Mouse (Mus musculus) limb, embryonic 15.5 days (tissue): ENCODE measurements around the gene Tha1. TPM values are rescaled to one million over a fixed set of nuclear protein-coding genes. Genes with fewer than 3 reads are reported as not detected.
A peak's percentile ranks its signal among the peaks of the same experiment; 100 is the strongest.

Source experiments
- ATAC-seq: fragments of 200-750 bp; cut with Nextera tagmentation; 2 replicates; pipeline ENCODE4 v1.8.0; 2017; ENCODE audit warnings: low read depth, moderate TSS enrichment; ENCODE audit not compliant: insufficient number of reproducible peaks, low FRiP score, low TSS enrichment
- H3K27ac ChIP-seq: fragments of 300-500 bp; sonication (generic); 2 replicates; pipeline ENCODE4 v1.5.1; 2015; ENCODE audit warnings: moderate library complexity, mild to moderate bottlenecking, inconsistent platforms
- H3K27me3 ChIP-seq: fragments of 300-500 bp; sonication (generic); 2 replicates; pipeline ENCODE4 v1.6.1; 2015; ENCODE audit warnings: inconsistent platforms
- H3K36me3 ChIP-seq: fragments of 300-500 bp; sonication (generic); 2 replicates; pipeline ENCODE4 v1.6.1; 2015; ENCODE audit warnings: inconsistent platforms
- H3K4me1 ChIP-seq: fragments of 300-500 bp; sonication (generic); 2 replicates; pipeline ENCODE4 v1.6.1; 2015; ENCODE audit warnings: inconsistent platforms
- H3K4me2 ChIP-seq: fragments of 300-500 bp; sonication (generic); 2 replicates; pipeline ENCODE4 v1.6.1; 2015; ENCODE audit warnings: mild to moderate bottlenecking, inconsistent platforms
- H3K4me3 ChIP-seq: fragments of 300-500 bp; sonication (generic); 2 replicates; pipeline ENCODE4 v1.5.1; 2015; ENCODE audit warnings: mild to moderate bottlenecking, inconsistent platforms
- H3K9ac ChIP-seq: fragments of 300-500 bp; sonication (generic); 2 replicates; pipeline ENCODE4 v1.6.1; 2015; ENCODE audit warnings: inconsistent platforms
- H3K9me3 ChIP-seq: fragments of 300-500 bp; sonication (generic); 2 replicates; pipeline ENCODE4 v1.6.1; 2016; ENCODE audit warnings: inconsistent platforms
- WGBS: fragments of 180-500 bp; shearing (Covaris S2); methylation state at CpG from one replicate; pipeline ENCODE4 v1.1.7; 2015; 5-methylcytosine and 5-hydroxymethylcytosine counted together
- polyA plus RNA-seq: library from polyadenylated mRNA; unstranded; fragments of >200 nt; fragmentation: Nextera tagmentation; extraction: Ambion mirVana; gene quantifications from 2 replicates; pipeline ENCODE4 v1.2.1, GENCODE M21; 2015

Gene Tha1
- polyA plus RNA-seq, 1 experiment from 2014 or later, result 4.1 TPM

GRCm38 (mm10) chr11:117863174-117863856 lies 10.0 kb downstream of the Tha1 start:
- no peak for ATAC-seq
- WGBS, result 35% methylated on average over 11 of the region's 11 CpGs
- Histone ChIP-seq H3K36me3 (no peaks in the 10 kb centered on the region), H3K4me2 (no peak overlapping the region), H3K9me3 (no peaks in the 10 kb centered on the region), H3K4me3 (no peak overlapping the region), H3K9ac (no peak overlapping the region), H3K27ac (no peak overlapping the region), H3K27me3 (peaks cover 43% of the 10 kb centered on the region), H3K4me1 (peaks cover 10% of the 10 kb centered on the region)

GRCm38 (mm10) chr11:117860601-117861000 lies 12.7 kb downstream of the Tha1 start, which contains the start of gene Tmem235:
TSS of gene Tmem235 (plus strand) at chr11:117860752.
- peaks cover 10% of the 10 kb centered on the region for H3K4me1 ChIP-seq
- peaks cover 43% of the 10 kb centered on the region for H3K27me3 ChIP-seq
- WGBS, result 3% methylated on average over 23 of the region's 23 CpGs
- ATAC-seq, result no peak
- no peak within 1 kb of the TSS for H3K4me3 ChIP-seq
- no peak within 1 kb of the TSS for H3K27ac ChIP-seq
- no peak within 1 kb of the TSS for H3K9ac ChIP-seq
- peaks cover 21% of the 10 kb centered on the region for H3K36me3 ChIP-seq
- H3K9me3 ChIP-seq, result no peaks in the 10 kb centered on the region
- no peak within 1 kb of the TSS for H3K4me2 ChIP-seq

- H3K4me1 ChIP-seq, result peaks cover 10% of the 10 kb centered on the region
- H3K9me3 ChIP-seq, result no peaks in the 10 kb centered on the region
- peaks cover 39% of the 10 kb centered on the region for H3K36me3 ChIP-seq
- ATAC-seq, result no peak
- H3K4me2 ChIP-seq, result no peak overlapping the region
- H3K4me3 ChIP-seq, result no peak overlapping the region
- peaks cover 36% of the 10 kb centered on the region for H3K27me3 ChIP-seq
- no peak overlapping the region for H3K9ac ChIP-seq
- no peak overlapping the region for H3K27ac ChIP-seq
- WGBS, result 46% methylated on average over 3 of the region's 3 CpGs
Measured at GRCm38 (mm10) chr11:117858392-117858791, 14.9 kb downstream of the Tha1 start.

DNA sequence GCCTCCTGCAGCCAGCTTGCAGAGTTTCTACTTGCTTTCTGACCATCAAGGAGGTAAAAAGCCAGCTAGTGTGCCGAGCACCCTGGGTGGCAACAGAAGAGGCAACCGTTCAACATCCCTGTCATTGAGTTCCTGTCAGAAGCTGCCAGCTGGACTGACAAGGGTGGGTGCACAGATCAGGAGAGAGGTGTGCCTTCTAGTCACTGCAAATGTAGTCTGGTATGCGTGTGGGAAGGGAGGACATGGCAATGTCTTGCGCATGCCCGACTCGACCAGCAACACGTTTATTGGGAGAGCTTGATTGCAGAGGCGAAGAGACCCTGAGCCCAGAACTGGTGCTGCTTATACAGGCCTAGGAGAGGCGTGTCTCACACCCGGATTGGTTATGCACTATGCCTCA lies 15.8 kb downstream of the Tha1 start:
- Histone ChIP-seq H3K9ac (no peak overlapping the region), H3K27me3 (peaks cover 29% of the 10 kb centered on the region), H3K27ac (no peak overlapping the region), H3K36me3 (peaks cover 48% of the 10 kb centered on the region), H3K4me3 (no peak overlapping the region), H3K9me3 (no peaks in the 10 kb centered on the region), H3K4me2 (no peak overlapping the region), H3K4me1 (peaks cover 10% of the 10 kb centered on the region)
- no peak for ATAC-seq
- WGBS, result 94% methylated on average over 10 of the region's 10 CpGs

GRCm38 (mm10) chr11:117855975-117856374 lies 17.3 kb downstream of the Tha1 start:
- Histone ChIP-seq H3K36me3 (peaks cover 50% of the 10 kb centered on the region), H3K27ac (no peak overlapping the region), H3K4me2 (no peak overlapping the region), H3K4me3 (no peak overlapping the region), H3K4me1 (peaks cover 10% of the 10 kb centered on the region), H3K9ac (no peak overlapping the region), H3K27me3 (peaks cover 14% of the 10 kb centered on the region), H3K9me3 (no peaks in the 10 kb centered on the region)
- WGBS, result 88% methylated on average over 1 of the region's 1 CpGs
- no peak for ATAC-seq

DNA sequence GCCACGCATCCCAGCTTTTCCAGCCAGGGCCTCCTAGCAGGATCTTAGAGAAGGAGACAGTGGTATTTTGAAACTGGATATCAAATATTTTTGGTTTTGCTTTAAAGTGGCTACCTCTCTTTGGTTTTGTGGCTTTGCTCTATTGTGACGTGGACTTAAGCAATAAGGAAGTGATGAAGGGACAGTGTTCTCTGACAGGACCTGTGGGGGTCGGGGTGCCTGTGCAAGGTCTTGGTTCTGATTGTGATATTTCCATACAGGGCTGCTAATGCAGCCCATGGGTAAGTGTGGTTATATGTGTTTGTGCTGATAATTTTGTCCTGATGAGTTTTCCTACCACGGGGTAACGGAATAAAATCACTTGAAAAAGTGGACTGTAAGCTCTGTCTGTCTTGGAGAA lies 17.9 kb downstream of the Tha1 start:
- Histone ChIP-seq H3K4me3 (no peak overlapping the region), H3K27me3 (peaks cover 8% of the 10 kb centered on the region), H3K9me3 (no peaks in the 10 kb centered on the region), H3K36me3 (peaks cover 50% of the 10 kb centered on the region), H3K4me1 (peaks cover 8% of the 10 kb centered on the region), H3K9ac (no peak overlapping the region), H3K4me2 (no peak overlapping the region), H3K27ac (no peak overlapping the region)
- WGBS, result 96% methylated on average over 5 of the region's 5 CpGs
- no peak for ATAC-seq

- 91% methylated on average over 9 of the region's 9 CpGs for WGBS
- peaks cover 14% of the 10 kb centered on the region for H3K4me1 ChIP-seq
Measured at GRCm38 (mm10) chr11:117854241-117854640, 19.0 kb downstream of the Tha1 start.

DNA sequence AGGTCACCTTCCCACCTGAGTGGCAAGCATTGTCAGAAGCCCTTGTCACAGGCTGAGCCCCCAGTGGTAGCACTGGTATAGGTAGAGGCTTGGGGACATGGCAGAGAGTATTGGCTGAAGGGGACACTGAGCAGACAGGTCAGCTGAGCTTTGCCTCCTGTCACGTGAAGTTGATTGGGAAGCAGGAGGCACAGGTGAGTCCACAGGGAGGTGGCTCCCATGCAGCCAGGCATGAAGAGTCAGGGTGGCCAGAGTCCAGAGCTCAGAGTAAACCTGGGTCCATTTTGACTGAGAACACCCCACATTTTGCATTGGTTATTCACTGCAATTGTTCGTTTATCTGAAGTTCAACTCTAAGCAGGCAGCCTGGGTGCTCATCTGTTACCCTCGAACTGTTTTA lies 20.4 kb downstream of the Tha1 start:
- H3K27ac ChIP-seq, result no peak overlapping the region
- peaks cover 22% of the 10 kb centered on the region for H3K4me1 ChIP-seq
- no peak overlapping the region for H3K4me3 ChIP-seq
- no peaks in the 10 kb centered on the region for H3K9me3 ChIP-seq
- no peaks in the 10 kb centered on the region for H3K27me3 ChIP-seq
- WGBS, result 93% methylated on average over 3 of the region's 3 CpGs
- peaks cover 50% of the 10 kb centered on the region for H3K36me3 ChIP-seq
- ATAC-seq, result no peak
- no peak overlapping the region for H3K9ac ChIP-seq
- no peak overlapping the region for H3K4me2 ChIP-seq

More at GRCm38 (mm10) chr11:117854241-117854640, 19.0 kb downstream of the Tha1 start:
- no peak for ATAC-seq
- H3K27ac ChIP-seq, result no peak overlapping the region
- H3K4me3 ChIP-seq, result no peak overlapping the region
- peaks cover 50% of the 10 kb centered on the region for H3K36me3 ChIP-seq
- H3K27me3 ChIP-seq, result no peaks in the 10 kb centered on the region; the same call in 1 of the 2 replicates
- H3K9me3 ChIP-seq, result no peaks in the 10 kb centered on the region
- H3K9ac ChIP-seq, result no peak overlapping the region
- H3K4me2 ChIP-seq, result no peak overlapping the region

DNA sequence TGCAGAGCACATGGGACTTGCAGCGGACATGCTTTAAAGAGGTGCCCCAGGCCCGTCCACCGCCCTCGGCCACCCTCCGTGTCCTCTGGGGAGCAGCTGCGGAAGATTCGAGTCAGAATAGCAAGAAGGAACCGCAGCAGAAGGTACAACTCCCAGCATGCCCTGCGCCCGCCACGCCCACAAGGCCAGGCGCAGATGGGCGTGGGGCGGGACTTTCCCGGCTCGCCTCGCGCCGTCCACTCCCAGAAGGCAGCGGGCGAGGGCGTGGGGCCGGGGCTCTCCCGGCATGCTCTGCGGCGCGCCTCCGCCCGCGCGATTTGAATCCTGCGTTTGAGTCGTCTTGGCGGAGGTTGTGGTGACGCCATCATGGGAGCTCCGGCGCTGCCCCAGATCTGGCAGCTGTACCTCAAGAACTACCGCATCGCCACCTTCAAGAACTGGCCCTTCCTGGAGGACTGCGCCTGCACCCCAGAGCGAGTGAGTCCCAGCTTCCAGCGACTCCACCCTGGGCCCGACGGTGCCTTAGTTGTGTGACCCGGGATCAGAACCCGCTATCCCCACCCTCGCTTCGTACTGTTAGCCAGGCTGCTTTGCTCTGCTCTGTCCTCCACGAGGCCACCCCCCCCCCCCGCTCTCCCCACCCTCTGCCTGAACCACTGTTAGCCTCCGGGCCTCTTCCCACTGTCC lies 24.2 kb downstream of the Tha1 start, which contains the start of gene Birc5:
Birc5 (plus strand) TSS at position 267 of the 687 bp plus-strand sequence.
- H3K9ac ChIP-seq, result peak within 1 kb of the TSS; percentile 72
- H3K27me3 ChIP-seq, result no peaks in the 10 kb centered on the region
- H3K4me2 ChIP-seq, result peak within 1 kb of the TSS; percentile 90
- ATAC-seq, result peak; percentile 89
- under 1% methylated on average over 51 of the region's 51 CpGs for WGBS
- H3K36me3 ChIP-seq, result peaks cover 18% of the 10 kb centered on the region
- peak within 1 kb of the TSS; percentile 96 for H3K27ac ChIP-seq
- H3K9me3 ChIP-seq, result no peaks in the 10 kb centered on the region
- peaks cover 26% of the 10 kb centered on the region for H3K4me1 ChIP-seq
- peak within 1 kb of the TSS; percentile 70 for H3K4me3 ChIP-seq

GRCm38 (mm10) chr11:117848271-117848984 lies 24.9 kb downstream of the Tha1 start:
- peak overlapping the region; percentile 90 for H3K4me2 ChIP-seq

DNA sequence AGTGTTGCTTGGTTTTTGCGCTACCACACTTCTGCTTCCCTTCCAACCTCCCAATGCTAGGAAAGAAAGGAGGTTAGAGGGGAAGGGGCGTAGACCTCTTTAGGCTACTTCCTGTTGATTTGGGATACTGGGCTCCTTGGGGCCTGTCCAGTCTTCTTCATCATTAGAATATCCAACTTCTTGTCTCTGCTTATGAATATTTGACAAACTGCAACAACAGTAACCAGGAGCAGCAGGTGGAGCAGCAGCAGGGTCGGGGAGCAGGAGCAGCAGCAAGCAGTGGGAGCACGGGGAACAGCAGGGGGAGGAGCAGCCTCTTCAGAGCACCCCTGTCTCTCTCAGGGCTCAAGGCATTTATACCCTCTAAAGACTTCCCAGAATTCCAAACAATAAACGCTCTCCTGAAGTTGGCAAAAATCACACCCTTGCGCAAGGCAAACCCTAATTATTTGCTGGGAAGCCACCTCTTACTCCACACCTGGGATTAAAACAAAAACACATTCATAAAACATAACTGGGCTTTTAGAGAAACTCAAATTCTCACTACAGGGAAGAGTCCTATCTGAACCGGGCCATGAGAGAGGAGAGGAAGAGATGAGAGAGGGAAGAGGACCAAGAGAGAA lies 25.6 kb downstream of the Tha1 start:
- H3K27ac ChIP-seq, result peak overlapping the region; percentile 96
- H3K4me1 ChIP-seq, result peaks cover 26% of the 10 kb centered on the region
- H3K36me3 ChIP-seq, result peaks cover 4% of the 10 kb centered on the region
- ATAC-seq, result no peak
- H3K27me3 ChIP-seq, result no peaks in the 10 kb centered on the region
- WGBS, result 65% methylated on average over 7 of the region's 7 CpGs
- H3K9me3 ChIP-seq, result no peaks in the 10 kb centered on the region
- peak overlapping the region; percentile 90 for H3K4me2 ChIP-seq
- 0 out of 2 replicates have a peak overlapping the region, but pooled peaks have one; percentile 72 for H3K9ac ChIP-seq
- peak overlapping the region; percentile 70 for H3K4me3 ChIP-seq

More at GRCm38 (mm10) chr11:117848271-117848984, 24.9 kb downstream of the Tha1 start:
- H3K27me3 ChIP-seq, result no peaks in the 10 kb centered on the region
- 3% methylated on average over 19 of the region's 19 CpGs for WGBS
- peaks cover 12% of the 10 kb centered on the region for H3K36me3 ChIP-seq
- H3K9ac ChIP-seq, result peak overlapping the region; percentile 72
- H3K4me3 ChIP-seq, result peak overlapping the region; percentile 70
- H3K27ac ChIP-seq, result peak overlapping the region; percentile 96
- no peaks in the 10 kb centered on the region for H3K9me3 ChIP-seq
- H3K4me1 ChIP-seq, result peaks cover 26% of the 10 kb centered on the region
- peak; percentile 82 for ATAC-seq
